In the genomic region with DNA sequence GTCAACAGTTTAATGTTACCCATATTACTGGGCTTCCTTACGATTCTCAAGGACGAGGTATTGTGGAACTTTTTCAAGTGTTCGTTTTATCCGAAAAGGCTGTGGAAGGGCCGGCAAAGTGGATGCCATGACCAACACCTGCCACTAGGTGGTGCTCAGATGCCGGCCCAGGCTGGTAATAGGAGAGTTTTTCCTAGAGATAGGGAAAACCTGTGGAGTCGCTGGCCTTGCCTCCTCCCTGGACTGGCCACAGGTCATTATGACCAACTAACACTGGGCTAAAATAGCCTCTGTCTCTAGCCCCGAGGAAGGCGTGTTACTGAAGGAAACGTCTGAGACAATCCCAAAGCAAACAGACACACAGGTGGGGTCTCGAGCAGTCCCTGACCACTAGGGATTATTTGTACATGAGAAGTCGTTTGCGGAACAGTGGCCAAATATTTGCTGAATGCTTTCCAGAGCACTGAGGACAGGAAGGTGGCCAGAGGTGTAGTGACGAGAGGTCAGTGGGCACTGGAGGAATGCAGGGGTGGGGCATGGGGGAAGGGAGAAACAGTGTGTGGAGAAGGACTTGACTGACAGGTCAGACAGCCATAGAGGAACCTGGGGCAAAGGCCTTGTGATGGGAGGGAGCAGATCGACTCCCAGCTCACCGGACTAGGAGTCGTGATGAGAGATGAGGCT, we compare ENCODE assay signal across 8 mouse cellular contexts. TPM values are rescaled to one million over a fixed set of nuclear protein-coding genes. Genes with fewer than 3 reads are reported as not detected.
DNase-seq lines count a peak whose midpoint lies in the region; ATAC-seq and TF ChIP-seq lines count a peak whose summit lies in the region.

No protein-coding gene starts in this region.

- no peak; the same call in 1 of the 2 replicates for TF ChIP-seq POLR2A in testis, adult 2 months (IDR thresholded peaks at IDR 0.05; ENCODE audit: control insufficient read depth, low read depth, low read length)

- peak; percentile 51 for DNase-seq in c-Kit-positive CD71-positive TER-119-negative erythroid progenitor cells, embryonic 14.5 days (ENCODE audit: low read depth)
- DNase-seq in forebrain, embryonic 10.5 days (ENCODE audit: extremely low spot score, low spot score): peak; percentile 78
- DNase-seq in kidney, postnatal 0 days (ENCODE audit: low spot score): peak; percentile 86
- DNase-seq in neural tube, embryonic 10.5 days (ENCODE audit: extremely low spot score, low spot score): peak; percentile 79

- no peak overlapping the region for H3K4me3 ChIP-seq in E14TG2a.4 (replicated peaks; ENCODE audit: low read length)
- no peak overlapping the region for H3K4me3 ChIP-seq in forebrain, embryonic 10.5 days
- H3K4me3 ChIP-seq in heart, embryonic 14.5 days (ENCODE audit: control insufficient read depth in 1 of 2, insufficient read depth in 1 of 2, low read depth in 1 of 2, low read length in 2 of 2): peak overlapping the region in 1 of 2 experiments; percentile 3; a peak in 1 of 4 replicates
- H3K4me3 ChIP-seq in kidney, postnatal 0 days (replicated peaks; ENCODE audit: low read depth, low read length): no peak overlapping the region
- peak overlapping the region; percentile 18; the same call in 1 of the 2 replicates for H3K4me3 ChIP-seq in liver, embryonic 12.5 days
- H3K4me3 ChIP-seq in testis, adult 2 months (ENCODE audit: control insufficient read depth, low read depth, low read length): peak overlapping the region; percentile 63

- peaks cover 9% of the 10 kb centered on the region for H3K9me3 ChIP-seq in E14TG2a.4 (ENCODE audit: low read length)
- H3K9me3 ChIP-seq in forebrain, embryonic 10.5 days: no peaks in the 10 kb centered on the region
- H3K9me3 ChIP-seq in heart, embryonic 14.5 days (ENCODE audit: control insufficient read depth, low read length): peaks cover under 1% of the 10 kb centered on the region; the same call in 1 of the 2 replicates
- H3K9me3 ChIP-seq in kidney, postnatal 0 days (replicated peaks; ENCODE audit: low read length): no peaks in the 10 kb centered on the region
- no peaks in the 10 kb centered on the region for H3K9me3 ChIP-seq in liver, embryonic 12.5 days (replicated peaks)

- H3K4me1 ChIP-seq in E14TG2a.4 (replicated peaks; ENCODE audit: low read depth, low read length): peaks cover 12% of the 10 kb centered on the region
- peaks cover 34% of the 10 kb centered on the region for H3K4me1 ChIP-seq in forebrain, embryonic 10.5 days
- peaks cover 15 to 17% of the 10 kb centered on the region in 2 experiments for H3K4me1 ChIP-seq in heart, embryonic 14.5 days (ENCODE audit: control insufficient read depth in 2 of 2, insufficient read depth in 2 of 2, low read length in 2 of 2)
- H3K4me1 ChIP-seq in kidney, postnatal 0 days (replicated peaks; ENCODE audit: insufficient read depth, low read length): no peaks in the 10 kb centered on the region; the same call in 1 of the 2 replicates
- H3K4me1 ChIP-seq in liver, embryonic 12.5 days: peaks cover 17% of the 10 kb centered on the region
- H3K4me1 ChIP-seq in testis, adult 2 months (ENCODE audit: control insufficient read depth, insufficient read depth, low read length): peaks cover 11% of the 10 kb centered on the region

- H3K4me2 ChIP-seq in heart, embryonic 14.5 days (ENCODE audit: low read length): peak overlapping the region; percentile 47
- no peak overlapping the region for H3K4me2 ChIP-seq in kidney, postnatal 0 days (ENCODE audit: low read length)
- H3K4me2 ChIP-seq in liver, embryonic 12.5 days: peak overlapping the region; percentile 46

- peak overlapping the region; percentile 82 for H3K27ac ChIP-seq in forebrain, embryonic 10.5 days
- H3K27ac ChIP-seq in heart, embryonic 14.5 days (replicated peaks in 1 of 2; ENCODE audit: control insufficient read depth in 1 of 2, insufficient read depth in 1 of 2, low read depth in 2 of 2, low read length in 2 of 2): no peak overlapping the region
- H3K27ac ChIP-seq in kidney, postnatal 0 days: no peak overlapping the region
- H3K27ac ChIP-seq in liver, embryonic 12.5 days: peak overlapping the region; percentile 42; the same call in 1 of the 2 replicates
- peak overlapping the region; percentile 64 for H3K27ac ChIP-seq in testis, adult 2 months (ENCODE audit: control insufficient read depth, insufficient read depth, low read depth, low read length)

- peak; percentile 48 for ATAC-seq in heart, embryonic 14.5 days (ENCODE audit: insufficient number of reproducible peaks, insufficient read depth, low FRiP score, low read depth)
- peak; percentile 71 for ATAC-seq in kidney, postnatal 0 days (replicated peaks; ENCODE audit: low FRiP score, low read depth)
- ATAC-seq in liver, embryonic 12.5 days: peak; percentile 88

- H3K36me3 ChIP-seq in E14TG2a.4 (ENCODE audit: insufficient read depth, low read length): no peaks in the 10 kb centered on the region
- no peaks in the 10 kb centered on the region for H3K36me3 ChIP-seq in forebrain, embryonic 10.5 days (replicated peaks)
- H3K36me3 ChIP-seq in heart, embryonic 14.5 days (ENCODE audit: control insufficient read depth, insufficient read depth, low read length): no peaks in the 10 kb centered on the region
- H3K36me3 ChIP-seq in kidney, postnatal 0 days (ENCODE audit: insufficient read depth, low read length): no peaks in the 10 kb centered on the region
- H3K36me3 ChIP-seq in liver, embryonic 12.5 days: no peaks in the 10 kb centered on the region
- H3K36me3 ChIP-seq in testis, adult 2 months (ENCODE audit: control insufficient read depth, insufficient read depth, low read length): no peaks in the 10 kb centered on the region

- peak; percentile 88 for TF ChIP-seq CTCF in E14TG2a.4 (conservative IDR thresholded peaks at IDR 0.05; ENCODE audit: low read length)
- TF ChIP-seq CTCF in kidney, postnatal 0 days (IDR thresholded peaks at IDR 0.05; ENCODE audit: low read depth): peak; percentile 97
- TF ChIP-seq CTCF in testis, adult 2 months (IDR thresholded peaks at IDR 0.05; ENCODE audit: control insufficient read depth, insufficient read depth, insufficient replicate concordance, low read depth, low read length): peak; percentile 91

- no peaks in the 10 kb centered on the region for H3K27me3 ChIP-seq in E14TG2a.4 (ENCODE audit: insufficient read depth, low read length)
- H3K27me3 ChIP-seq in forebrain, embryonic 10.5 days (ENCODE audit: poor library complexity, severe bottlenecking): peaks cover 21% of the 10 kb centered on the region; the same call in 1 of the 2 replicates
- no peaks in the 10 kb centered on the region for H3K27me3 ChIP-seq in heart, embryonic 14.5 days (ENCODE audit: control insufficient read depth, insufficient read depth, low read length)
- H3K27me3 ChIP-seq in kidney, postnatal 0 days (ENCODE audit: insufficient read depth, low read length): no peaks in the 10 kb centered on the region
- peaks cover 4% of the 10 kb centered on the region; the same call in 1 of the 2 replicates for H3K27me3 ChIP-seq in liver, embryonic 12.5 days (replicated peaks)
- no peaks in the 10 kb centered on the region for H3K27me3 ChIP-seq in testis, adult 2 months (ENCODE audit: control insufficient read depth, insufficient read depth, low read length)

- peak overlapping the region; percentile 11; the same call in 1 of the 2 replicates for H3K9ac ChIP-seq in heart, embryonic 14.5 days (ENCODE audit: low read length)
- H3K9ac ChIP-seq in kidney, postnatal 0 days (ENCODE audit: low read depth, low read length): no peak overlapping the region
- H3K9ac ChIP-seq in liver, embryonic 12.5 days: no peak overlapping the region

- WGBS in forebrain, embryonic 10.5 days: 22% methylated on average over 17 of the region's 17 CpGs
- WGBS in heart, embryonic 14.5 days: 21% methylated on average over 17 of the region's 17 CpGs
- 16% methylated on average over 17 of the region's 17 CpGs for WGBS in kidney, postnatal 0 days
- WGBS in liver, embryonic 12.5 days (ENCODE audit: insufficient replicate concordance): 17% methylated on average over 17 of the region's 17 CpGs

RNA-seq across cellular contexts. Expression of gene Rpl14, which starts 30.4 kb away (rescaled TPM):
- 785 and 825 TPM in 2 replicates for polyA plus RNA-seq in forebrain, embryonic 10.5 days (2016; fragmentation: Nextera tagmentation; extraction: Ambion mirVana)
- 514 and 578 TPM in 2 replicates for polyA plus RNA-seq in heart, embryonic 14.5 days (2014; fragmentation: Nextera tagmentation; extraction: Ambion mirVana)
- polyA plus RNA-seq in kidney, postnatal 0 days (2015; fragmentation: Nextera tagmentation; extraction: Ambion mirVana): 911 and 953 TPM in 2 replicates
- 722 and 731 TPM in 2 replicates for polyA plus RNA-seq in liver, embryonic 12.5 days (2016; fragmentation: Nextera tagmentation; extraction: Ambion mirVana)
- 118 and 126 TPM in 2 replicates for polyA plus RNA-seq in testis, adult 2 months (2012; rRNA removed)

Comparison
In these comparisons a context has a peak if more than half of its experiments do, and no peak if none do; other contexts are left out.
1. H3K4me3 ChIP-seq: peak in liver, embryonic 12.5 days (single experiment) and testis, adult 2 months (single experiment); none in E14TG2a.4 (single experiment), forebrain, embryonic 10.5 days (single experiment) and kidney, postnatal 0 days (single experiment).
2. H3K27ac ChIP-seq: peak in forebrain, embryonic 10.5 days (single experiment), liver, embryonic 12.5 days (single experiment) and testis, adult 2 months (single experiment); none in heart, embryonic 14.5 days (0 of 2) and kidney, postnatal 0 days (single experiment).
3. Peak in every context shown above with its lines, with median percentiles within 50 percentile points of each other: CTCF ChIP-seq, DNase-seq and ATAC-seq.